In the genomic region with DNA sequence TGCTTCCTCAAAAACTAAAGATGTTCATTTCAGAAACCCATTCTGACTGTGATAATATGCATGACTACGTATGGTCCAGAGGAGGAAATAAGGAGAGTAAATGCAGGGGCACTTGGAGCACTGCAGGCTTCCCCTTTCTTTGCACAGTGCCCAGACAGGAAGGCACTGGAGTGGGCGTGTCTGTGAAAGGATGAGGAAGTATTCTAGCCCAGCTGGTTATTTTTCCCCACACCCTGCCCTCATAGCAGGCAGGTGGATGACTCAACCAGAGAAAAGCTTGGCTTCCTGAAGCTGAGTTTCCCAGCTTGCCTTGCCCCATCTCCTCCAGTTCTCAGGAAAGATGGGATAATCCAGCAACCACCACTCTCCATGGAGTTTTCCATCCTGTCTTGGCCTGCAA, we compare ENCODE assay signal across 9 mouse cellular contexts. TPM values are rescaled to one million over a fixed set of nuclear protein-coding genes. Genes with fewer than 3 reads are reported as not detected.
A peak's percentile ranks its signal among the peaks of the same experiment; 100 is the strongest.
DNase-seq lines count a peak whose midpoint lies in the region; ATAC-seq and TF ChIP-seq lines count a peak whose summit lies in the region.
"Had no signal": no experiment of that assay in that cellular context is flagged by ENCODE, and none has a peak within 500 bp of the region (broad histone marks: within the 10 kb centered on the region; RNA-seq: fewer than 3 reads in every experiment).

No protein-coding gene starts in this region.

- H3K9me3 ChIP-seq in liver, embryonic 12.5 days (replicated peaks): no peaks in the 10 kb centered on the region
- H3K9me3 ChIP-seq in intestine, embryonic 16.5 days (ENCODE audit: control insufficient read depth, low read length): no peaks in the 10 kb centered on the region
- H3K9me3 ChIP-seq in midbrain, embryonic 10.5 days (replicated peaks): no peaks in the 10 kb centered on the region
- no peaks in the 10 kb centered on the region for H3K9me3 ChIP-seq in forebrain, embryonic 14.5 days (replicated peaks; ENCODE audit: control insufficient read depth, low read length)
- H3K9me3 ChIP-seq: midbrain, embryonic 12.5 days had no signal

- TF ChIP-seq CTCF in liver, adult 2 months (IDR thresholded peaks at IDR 0.05; ENCODE audit: low read depth, low read length): no peak

- no peaks in the 10 kb centered on the region for H3K27me3 ChIP-seq in liver, adult 2 months (ENCODE audit: control insufficient read depth, insufficient read depth, low read length)
- no peaks in the 10 kb centered on the region for H3K27me3 ChIP-seq in liver, embryonic 12.5 days (replicated peaks)
- no peaks in the 10 kb centered on the region for H3K27me3 ChIP-seq in intestine, embryonic 16.5 days (replicated peaks; ENCODE audit: control insufficient read depth, insufficient read depth, low read length)
- H3K27me3 ChIP-seq in midbrain, embryonic 10.5 days (ENCODE audit: low read depth, poor library complexity, severe bottlenecking): no peaks in the 10 kb centered on the region
- H3K27me3 ChIP-seq in forebrain, embryonic 14.5 days (replicated peaks; ENCODE audit: control insufficient read depth, insufficient read depth, low read length): no peaks in the 10 kb centered on the region
- H3K27me3 ChIP-seq: midbrain, embryonic 12.5 days had no signal

- TF ChIP-seq POLR2A in liver, adult 2 months (IDR thresholded peaks at IDR 0.05; ENCODE audit: extremely low read depth, insufficient read depth, low read length): no peak

- H3K79me2 ChIP-seq in liver, adult 2 months (ENCODE audit: control insufficient read depth, insufficient read depth, low read length): no peaks in the 10 kb centered on the region

- ATAC-seq in liver, embryonic 12.5 days: no peak
- peak; percentile 82 for ATAC-seq in intestine, embryonic 16.5 days
- ATAC-seq in monocyte, adult 5-6 weeks (replicated peaks; ENCODE audit: insufficient number of reproducible peaks, low FRiP score, low TSS enrichment, poor library complexity, severe bottlenecking): peak; percentile 96
- no peak for ATAC-seq in forebrain, embryonic 14.5 days

- WGBS in liver, adult 2 months: 86% methylated on average over 2 of the region's 2 CpGs
- WGBS in liver, embryonic 12.5 days (ENCODE audit: insufficient replicate concordance): 35% methylated on average over 2 of the region's 2 CpGs
- WGBS in intestine, embryonic 16.5 days: 60% methylated on average over 2 of the region's 2 CpGs
- WGBS in midbrain, embryonic 10.5 days: 79% methylated on average over 2 of the region's 2 CpGs
- 83% methylated on average over 2 of the region's 2 CpGs for WGBS in forebrain, embryonic 14.5 days

- peaks cover 10% of the 10 kb centered on the region for H3K4me1 ChIP-seq in liver, adult 2 months (ENCODE audit: control insufficient read depth, insufficient read depth, low read length)
- H3K4me1 ChIP-seq in liver, embryonic 12.5 days: peaks cover 23% of the 10 kb centered on the region
- peaks cover 26% of the 10 kb centered on the region for H3K4me1 ChIP-seq in intestine, embryonic 16.5 days (ENCODE audit: control insufficient read depth, insufficient read depth, low read length)
- no peaks in the 10 kb centered on the region for H3K4me1 ChIP-seq in midbrain, embryonic 10.5 days
- H3K4me1 ChIP-seq in forebrain, embryonic 14.5 days (ENCODE audit: control insufficient read depth, insufficient read depth, low read length): no peaks in the 10 kb centered on the region
- H3K4me1 ChIP-seq: midbrain, embryonic 12.5 days had no signal

- no peak overlapping the region for H3K4me3 ChIP-seq in liver, adult 2 months (ENCODE audit: insufficient read depth, low read depth, low read length)
- H3K4me3 ChIP-seq in liver, embryonic 12.5 days: no peak overlapping the region
- no peak overlapping the region for H3K4me3 ChIP-seq in intestine, embryonic 16.5 days (ENCODE audit: low read length)
- H3K4me3 ChIP-seq in midbrain, embryonic 10.5 days: no peak overlapping the region
- H3K4me3 ChIP-seq in forebrain, embryonic 14.5 days (ENCODE audit: low read depth, low read length): no peak overlapping the region
- H3K4me3 ChIP-seq: midbrain, embryonic 12.5 days had no signal

- no peak overlapping the region for H3K27ac ChIP-seq in liver, adult 2 months (replicated peaks; ENCODE audit: insufficient read depth, low read depth, low read length)
- no peak overlapping the region for H3K27ac ChIP-seq in liver, embryonic 12.5 days
- H3K27ac ChIP-seq in intestine, embryonic 16.5 days (ENCODE audit: low read length): peak overlapping the region; percentile 60
- H3K27ac ChIP-seq in midbrain, embryonic 10.5 days (replicated peaks): no peak overlapping the region
- no peak overlapping the region for H3K27ac ChIP-seq in forebrain, embryonic 14.5 days (ENCODE audit: low read depth, low read length)
- H3K27ac ChIP-seq: midbrain, embryonic 12.5 days had no signal

- peaks cover 28% of the 10 kb centered on the region for H3K36me3 ChIP-seq in liver, adult 2 months (ENCODE audit: control insufficient read depth, insufficient read depth, low read length)
- H3K36me3 ChIP-seq in liver, embryonic 12.5 days: peaks cover 39% of the 10 kb centered on the region
- H3K36me3 ChIP-seq in intestine, embryonic 16.5 days (ENCODE audit: control insufficient read depth, insufficient read depth, low read length): peaks cover 3% of the 10 kb centered on the region; the same call in 1 of the 2 replicates
- H3K36me3 ChIP-seq in midbrain, embryonic 10.5 days: peaks cover 17% of the 10 kb centered on the region
- H3K36me3 ChIP-seq in forebrain, embryonic 14.5 days (ENCODE audit: control insufficient read depth, insufficient read depth, low read length): peaks cover 33% of the 10 kb centered on the region

- peak; percentile 43 for DNase-seq in liver, adult 2 months (ENCODE audit: extremely low read depth, low read depth, low spot score)
- DNase-seq in c-Kit-positive CD71-negative TER-119-negative erythroid progenitor cells, embryonic 14.5 days (ENCODE audit: low read depth): peak; percentile 77
- no peak for DNase-seq in c-Kit-positive CD71-positive TER-119-positive erythroid progenitor cells, embryonic 14.5 days (ENCODE audit: low spot score)
- no peak for DNase-seq in midbrain, embryonic 10.5 days (ENCODE audit: low spot score)
- no peak for DNase-seq in forebrain, embryonic 14.5 days (ENCODE audit: low spot score)

- no peak overlapping the region for H3K4me2 ChIP-seq in liver, embryonic 12.5 days
- no peak overlapping the region for H3K4me2 ChIP-seq in intestine, embryonic 16.5 days (ENCODE audit: low read depth, low read length)
- H3K4me2 ChIP-seq in forebrain, embryonic 14.5 days (ENCODE audit: low read length): no peak overlapping the region
- H3K4me2 ChIP-seq: midbrain, embryonic 12.5 days had no signal

- H3K9ac ChIP-seq in liver, adult 2 months (ENCODE audit: low read depth, low read length): no peak overlapping the region
- no peak overlapping the region for H3K9ac ChIP-seq in liver, embryonic 12.5 days
- no peak overlapping the region for H3K9ac ChIP-seq in intestine, embryonic 16.5 days (ENCODE audit: low read depth, low read length)
- no peak overlapping the region for H3K9ac ChIP-seq in forebrain, embryonic 14.5 days (ENCODE audit: low read length)
- H3K9ac ChIP-seq: midbrain, embryonic 12.5 days had no signal

RNA-seq across cellular contexts. Expression of a gene that starts 34.6 kb away (rescaled TPM):
- 81.2 and 85.2 TPM in 2 replicates for total RNA-seq in liver, adult 2 months (2014; rRNA removed)
- polyA plus RNA-seq in liver, adult 2 months (2012; rRNA removed): 57.7 and 69.2 TPM in 2 replicates
- 240 and 248 TPM in 2 replicates for polyA plus RNA-seq in liver, embryonic 12.5 days (2016; fragmentation: Nextera tagmentation; extraction: Ambion mirVana)
- 645 and 812 TPM in 2 replicates for polyA plus RNA-seq in intestine, embryonic 16.5 days (2015; fragmentation: Nextera tagmentation; extraction: Ambion mirVana)
- 169 to 356 TPM (median 307 TPM) in 3 replicates for total RNA-seq in monocyte, adult 5-6 weeks (2017)
- 275 and 277 TPM in 2 replicates for polyA plus RNA-seq in midbrain, embryonic 10.5 days (2016; fragmentation: Nextera tagmentation; extraction: Ambion mirVana)
- 410 and 427 TPM in 2 replicates for polyA plus RNA-seq in forebrain, embryonic 14.5 days (2014; fragmentation: Nextera tagmentation; extraction: Ambion mirVana)

Comparison
In these comparisons a context has a peak if more than half of its experiments do, and no peak if none do; other contexts are left out.
1. DNase-seq: peak in liver, adult 2 months (single experiment) and c-Kit-positive CD71-negative TER-119-negative erythroid progenitor cells, embryonic 14.5 days (single experiment); none in c-Kit-positive CD71-positive TER-119-positive erythroid progenitor cells, embryonic 14.5 days (single experiment), midbrain, embryonic 10.5 days (single experiment) and forebrain, embryonic 14.5 days (single experiment).
2. ATAC-seq: peak in intestine, embryonic 16.5 days (single experiment) and monocyte, adult 5-6 weeks (single experiment); none in liver, embryonic 12.5 days (single experiment) and forebrain, embryonic 14.5 days (single experiment).